23 mouse cellular contexts compared by ENCODE assay signal in genomic region chr5:120550673-120551072, GRCm38 (mm10). TPM values are rescaled to one million over a fixed set of nuclear protein-coding genes. Genes with fewer than 3 reads are reported as not detected.
DNase-seq lines count a peak whose midpoint lies in the region; ATAC-seq and TF ChIP-seq lines count a peak whose summit lies in the region.
"Had no signal": no experiment of that assay in that cellular context is flagged by ENCODE, and none has a peak within 500 bp of the region (broad histone marks: within the 10 kb centered on the region; RNA-seq: fewer than 3 reads in every experiment).

No protein-coding gene starts in this region.

- H3K9ac ChIP-seq in intestine, postnatal 0 days (ENCODE audit: low read depth, low read length): no peak overlapping the region
- no peak overlapping the region for H3K9ac ChIP-seq in intestine, embryonic 16.5 days (ENCODE audit: low read depth, low read length)
- H3K9ac ChIP-seq: embryonic facial prominence, embryonic 13.5 days; embryonic facial prominence, embryonic 15.5 days; forebrain, embryonic 13.5 days; forebrain, embryonic 15.5 days; forebrain, postnatal 0 days had no signal

- no peak overlapping the region for H3ac ChIP-seq in myocyte (ENCODE audit: control insufficient read depth, insufficient read length)

- no peak overlapping the region for H3K4me2 ChIP-seq in intestine, postnatal 0 days (replicated peaks; ENCODE audit: low read depth)
- no peak overlapping the region for H3K4me2 ChIP-seq in intestine, embryonic 16.5 days (ENCODE audit: low read depth, low read length)
- H3K4me2 ChIP-seq in myocyte (ENCODE audit: low read depth): no peak overlapping the region
- H3K4me2 ChIP-seq: embryonic facial prominence, embryonic 13.5 days; embryonic facial prominence, embryonic 15.5 days; forebrain, embryonic 13.5 days; forebrain, embryonic 15.5 days had no signal

- peak; percentile 48 for DNase-seq in right cerebral cortex, adult 18-20 months
- DNase-seq in right cerebral cortex, postnatal 4 days: no peak
- no peak for DNase-seq in cerebellum, adult 8-10 months
- DNase-seq in gastrocnemius, adult 18-20 months (ENCODE audit: low spot score): no peak
- DNase-seq: adrenal gland, adult 2 months; adrenal gland, postnatal 10 days; adrenal gland, postnatal 25 days; cerebellum, adult 11-12 months; cerebellum, adult 2 months; cerebellum, adult 9-11 months; cerebellum, postnatal 14 days; cerebellum, postnatal 36 days; embryo, embryonic 11 days; forebrain, postnatal 0 days had no signal

- TF ChIP-seq CTCF in intestine, postnatal 0 days (IDR thresholded peaks at IDR 0.05; ENCODE audit: low read depth): no peak

- no peak for ATAC-seq in intestine, postnatal 0 days
- no peak for ATAC-seq in intestine, embryonic 16.5 days
- ATAC-seq: forebrain, embryonic 13.5 days; forebrain, embryonic 15.5 days; forebrain, postnatal 0 days had no signal

- no peaks in the 10 kb centered on the region for H3K27me3 ChIP-seq in intestine, postnatal 0 days (replicated peaks; ENCODE audit: control insufficient read depth, insufficient read depth, low read length)
- no peaks in the 10 kb centered on the region for H3K27me3 ChIP-seq in intestine, embryonic 16.5 days (replicated peaks; ENCODE audit: control insufficient read depth, insufficient read depth, low read length)
- H3K27me3 ChIP-seq in myocyte (ENCODE audit: control insufficient read depth, insufficient read depth, insufficient read length): no peaks in the 10 kb centered on the region
- H3K27me3 ChIP-seq: embryonic facial prominence, embryonic 13.5 days; embryonic facial prominence, embryonic 15.5 days; forebrain, embryonic 13.5 days; forebrain, embryonic 15.5 days had no signal

- no peaks in the 10 kb centered on the region for H3K9me3 ChIP-seq in intestine, postnatal 0 days (ENCODE audit: control insufficient read depth)
- no peaks in the 10 kb centered on the region for H3K9me3 ChIP-seq in intestine, embryonic 16.5 days (ENCODE audit: control insufficient read depth, low read length)
- H3K9me3 ChIP-seq: embryonic facial prominence, embryonic 13.5 days; embryonic facial prominence, embryonic 15.5 days; forebrain, embryonic 13.5 days; forebrain, embryonic 15.5 days had no signal

- peaks cover 76% of the 10 kb centered on the region for H3K36me3 ChIP-seq in intestine, postnatal 0 days (ENCODE audit: control insufficient read depth, insufficient read depth)
- peaks cover 18% of the 10 kb centered on the region for H3K36me3 ChIP-seq in intestine, embryonic 16.5 days (ENCODE audit: control insufficient read depth, insufficient read depth, low read length)
- peaks cover 45% of the 10 kb centered on the region for H3K36me3 ChIP-seq in myocyte (ENCODE audit: control insufficient read depth, insufficient read depth)

- no peak overlapping the region for H3K4me3 ChIP-seq in intestine, postnatal 0 days (ENCODE audit: low read depth, low read length)
- H3K4me3 ChIP-seq in intestine, embryonic 16.5 days (ENCODE audit: low read length): no peak overlapping the region
- no peak overlapping the region for H3K4me3 ChIP-seq in myocyte
- H3K4me3 ChIP-seq: embryonic facial prominence, embryonic 13.5 days; embryonic facial prominence, embryonic 15.5 days; erythroblast, embryonic 14.5 days; forebrain, embryonic 13.5 days; forebrain, embryonic 15.5 days had no signal

- no peak for TF ChIP-seq POLR2A in myocyte (IDR thresholded peaks at IDR 0.05; ENCODE audit: insufficient read length, low read depth)

- 96% methylated on average over 5 of the region's 5 CpGs for WGBS in intestine, postnatal 0 days
- WGBS in intestine, embryonic 16.5 days: 91% methylated on average over 5 of the region's 5 CpGs

- peak overlapping the region; percentile 28 for H3K27ac ChIP-seq in intestine, postnatal 0 days (ENCODE audit: low read depth, low read length)
- H3K27ac ChIP-seq in intestine, embryonic 16.5 days (ENCODE audit: low read length): no peak overlapping the region
- H3K27ac ChIP-seq: embryonic facial prominence, embryonic 13.5 days; embryonic facial prominence, embryonic 15.5 days; forebrain, embryonic 13.5 days; forebrain, embryonic 15.5 days had no signal

- H3K4me1 ChIP-seq in intestine, postnatal 0 days (replicated peaks; ENCODE audit: control insufficient read depth, insufficient read depth, low read length): no peaks in the 10 kb centered on the region
- peaks cover 3% of the 10 kb centered on the region; the same call in 1 of the 2 replicates for H3K4me1 ChIP-seq in intestine, embryonic 16.5 days (ENCODE audit: control insufficient read depth, insufficient read depth, low read length)
- H3K4me1 ChIP-seq: embryonic facial prominence, embryonic 15.5 days; forebrain, embryonic 13.5 days; forebrain, embryonic 15.5 days had no signal

- H3K79me2 ChIP-seq in myocyte (ENCODE audit: control insufficient read depth, insufficient read depth): no peaks in the 10 kb centered on the region

TF ChIP-seq in myocyte, 11 proteins besides CTCF, POLR2A, EP300 and RAD21:
- TF ChIP-seq MYOG (IDR thresholded peaks at IDR 0.05; ENCODE audit: control insufficient read depth in 1 of 3, insufficient read depth in 1 of 3, insufficient read length in 2 of 3, low read depth in 2 of 3): no peak
- peak; percentile 70 for TF ChIP-seq POLR2AphosphoS2 (IDR thresholded peaks at IDR 0.05; ENCODE audit: insufficient read length, low read depth)
- TF ChIP-seq USF1 (IDR thresholded peaks at IDR 0.05; ENCODE audit: low read depth): no peak
- TF ChIP-seq E2F4 (IDR thresholded peaks at IDR 0.05; ENCODE audit: insufficient read depth): no peak
- no peak for TF ChIP-seq SRF (IDR thresholded peaks at IDR 0.05; ENCODE audit: control insufficient read depth, insufficient read length, low read depth)
- no peak for TF ChIP-seq MYOD1 (IDR thresholded peaks at IDR 0.05; ENCODE audit: control insufficient read depth in 1 of 3, insufficient read length in 2 of 3, low read depth in 2 of 3)
TF ChIP-seq in myocyte: peak in this region for 1.

RNA-seq across cellular contexts. Expression of gene Tpcn1, which starts 37.8 kb away (rescaled TPM):
- 31.5 and 35.6 TPM in 2 replicates for polyA plus RNA-seq in intestine, postnatal 0 days (2015; fragmentation: Nextera tagmentation; extraction: Ambion mirVana)
- 21.4 and 23.9 TPM in 2 replicates for polyA plus RNA-seq in intestine, embryonic 16.5 days (2015; fragmentation: Nextera tagmentation; extraction: Ambion mirVana)
- 88.7 TPM for polyA plus RNA-seq in myocyte (2012; fragmentation: generic; extraction: Trizol)
- total RNA-seq in gastrocnemius, adult 18-20 months (2021): 10 to 100 TPM; 38.9 to 42.9 TPM

RNA-seq across cellular contexts. Expression of gene Iqcd, which starts 38.1 kb away (rescaled TPM):
- 0.30 and 0.47 TPM in 2 replicates for polyA plus RNA-seq in intestine, postnatal 0 days (2015; fragmentation: Nextera tagmentation; extraction: Ambion mirVana)
- polyA plus RNA-seq in intestine, embryonic 16.5 days (2015; fragmentation: Nextera tagmentation; extraction: Ambion mirVana): 0.17 and 0.27 TPM in 2 replicates
- polyA plus RNA-seq in myocyte (2012; fragmentation: generic; extraction: Trizol): 0.91 TPM
- total RNA-seq in gastrocnemius, adult 18-20 months (2021): not detected
- total RNA-seq: ES-E14 had no signal

RNA-seq across cellular contexts. Expression of gene Slc8b1, which starts 39.7 kb away (rescaled TPM):
- 4.1 and 4.4 TPM in 2 replicates for polyA plus RNA-seq in intestine, postnatal 0 days (2015; fragmentation: Nextera tagmentation; extraction: Ambion mirVana)
- 6.9 and 7.6 TPM in 2 replicates for polyA plus RNA-seq in intestine, embryonic 16.5 days (2015; fragmentation: Nextera tagmentation; extraction: Ambion mirVana)
- polyA plus RNA-seq in myocyte (2012; fragmentation: generic; extraction: Trizol): 19.6 TPM
- 1 to 10 TPM; 8.5 to 8.6 TPM for total RNA-seq in gastrocnemius, adult 18-20 months (2021)

RNA-seq across cellular contexts. Expression of gene Plbd2, which starts 47.2 kb away (rescaled TPM):
- polyA plus RNA-seq in intestine, postnatal 0 days (2015; fragmentation: Nextera tagmentation; extraction: Ambion mirVana): 63.6 and 67.2 TPM in 2 replicates
- polyA plus RNA-seq in intestine, embryonic 16.5 days (2015; fragmentation: Nextera tagmentation; extraction: Ambion mirVana): 43.9 and 46.9 TPM in 2 replicates
- 75.3 TPM for polyA plus RNA-seq in myocyte (2012; fragmentation: generic; extraction: Trizol)
- total RNA-seq in gastrocnemius, adult 18-20 months (2021): 10 to 100 TPM; 46.9 to 52.2 TPM
